Mouse (Mus musculus): ENCODE measurements around the gene Fdps. TPM values are rescaled to one million over a fixed set of nuclear protein-coding genes. Genes with fewer than 3 reads are reported as not detected.

The Fdps gene
- polyA plus RNA-seq, 1 experiment from 2014 or later = 379 TPM

- H3K4me3 ChIP-seq (ENCODE audit: low read depth, low read length) = peak within 1 kb of the TSS; percentile 22
- peak within 1 kb of the TSS; percentile 49 for H3K4me2 ChIP-seq (ENCODE audit: low read depth, low read length)
- H3K36me3 ChIP-seq (ENCODE audit: control insufficient read depth, insufficient read depth) = peaks cover 17% of the 10 kb centered on the region
- peak; percentile 33 for ATAC-seq (ENCODE audit: low read depth)
- H3K9ac ChIP-seq (ENCODE audit: low read depth, low read length) = 0 out of 2 replicates have a peak within 1 kb of the TSS, but pooled peaks have one; percentile 20
- H3K9me3 ChIP-seq (replicated peaks; ENCODE audit: control insufficient read depth, low read length) = no peaks in the 10 kb centered on the region
- H3K4me1 ChIP-seq (ENCODE audit: control insufficient read depth, low read depth, low read length) = peaks cover 37% of the 10 kb centered on the region
- no peak within 1 kb of the TSS for H3K27ac ChIP-seq (ENCODE audit: low read length)
- 1% methylated on average over 18 of the region's 18 CpGs for WGBS (ENCODE audit: insufficient replicate concordance)
- peaks cover 26% of the 10 kb centered on the region for H3K27me3 ChIP-seq (ENCODE audit: control insufficient read depth, insufficient read depth, low read depth, low read length)
These were observed 8.6 kb downstream of the Fdps start, which contains the start of gene Rusc1 for GRCm38 (mm10) chr3:89093175-89093574. TSS of gene Rusc1 (minus strand) at chr3:89093311.

GRCm38 (mm10) chr3:89092509-89093090 lies 9.2 kb downstream of the Fdps start:
- 18% methylated on average over 11 of the region's 11 CpGs for WGBS (ENCODE audit: insufficient replicate concordance)
- Histone ChIP-seq H3K27me3 (ENCODE audit: control insufficient read depth, insufficient read depth, low read depth, low read length) (peaks cover 26% of the 10 kb centered on the region), H3K9ac (ENCODE audit: low read depth, low read length) (no peak overlapping the region), H3K4me3 (ENCODE audit: low read depth, low read length) (peak overlapping the region; percentile 22), H3K4me1 (ENCODE audit: control insufficient read depth, low read depth, low read length) (peaks cover 40% of the 10 kb centered on the region), H3K27ac (ENCODE audit: low read length) (no peak overlapping the region), H3K36me3 (ENCODE audit: control insufficient read depth, insufficient read depth) (peaks cover 17% of the 10 kb centered on the region), H3K4me2 (ENCODE audit: low read depth, low read length) (peak overlapping the region; percentile 49), H3K9me3 (replicated peaks; ENCODE audit: control insufficient read depth, low read length) (no peaks in the 10 kb centered on the region)
- no peak for ATAC-seq (ENCODE audit: low read depth)

GRCm38 (mm10) chr3:89091811-89092508 lies 9.8 kb downstream of the Fdps start:
- Histone ChIP-seq H3K9ac (ENCODE audit: low read depth, low read length) (no peak overlapping the region), H3K27ac (ENCODE audit: low read length) (no peak overlapping the region), H3K4me1 (ENCODE audit: control insufficient read depth, low read depth, low read length) (peaks cover 41% of the 10 kb centered on the region), H3K36me3 (ENCODE audit: control insufficient read depth, insufficient read depth) (peaks cover 15% of the 10 kb centered on the region), H3K27me3 (ENCODE audit: control insufficient read depth, insufficient read depth, low read depth, low read length) (peaks cover 26% of the 10 kb centered on the region), H3K4me3 (ENCODE audit: low read depth, low read length) (no peak overlapping the region), H3K4me2 (ENCODE audit: low read depth, low read length) (no peak overlapping the region), H3K9me3 (replicated peaks; ENCODE audit: control insufficient read depth, low read length) (no peaks in the 10 kb centered on the region)
- WGBS (ENCODE audit: insufficient replicate concordance) = 16% methylated on average over 20 of the region's 20 CpGs
- no peak for ATAC-seq (ENCODE audit: low read depth)

GRCm38 (mm10) chr3:89090694-89091655 lies 10.8 kb downstream of the Fdps start:
- Histone ChIP-seq H3K9ac (ENCODE audit: low read depth, low read length) (peak overlapping the region; percentile 72), H3K4me3 (ENCODE audit: low read depth, low read length) (peak overlapping the region; percentile 72), H3K27me3 (ENCODE audit: control insufficient read depth, insufficient read depth, low read depth, low read length) (peaks cover 26% of the 10 kb centered on the region), H3K27ac (ENCODE audit: low read length) (no peak overlapping the region; the same call in 1 of the 2 replicates), H3K9me3 (replicated peaks; ENCODE audit: control insufficient read depth, low read length) (no peaks in the 10 kb centered on the region), H3K4me2 (ENCODE audit: low read depth, low read length) (peak overlapping the region; percentile 100), H3K4me1 (ENCODE audit: control insufficient read depth, low read depth, low read length) (peaks cover 41% of the 10 kb centered on the region), H3K36me3 (ENCODE audit: control insufficient read depth, insufficient read depth) (peaks cover 8% of the 10 kb centered on the region)
- WGBS (ENCODE audit: insufficient replicate concordance) = 1% methylated on average over 69 of the region's 74 CpGs
- peak; percentile 46 for ATAC-seq (ENCODE audit: low read depth)

- peak overlapping the region; percentile 65; the same call in 1 of the 2 replicates for H3K27ac ChIP-seq (ENCODE audit: low read length)
- under 1% methylated on average over 39 of the region's 40 CpGs for WGBS (ENCODE audit: insufficient replicate concordance)
- H3K4me1 ChIP-seq (ENCODE audit: control insufficient read depth, low read depth, low read length) = peaks cover 41% of the 10 kb centered on the region
- H3K4me3 ChIP-seq (ENCODE audit: low read depth, low read length) = peak overlapping the region; percentile 72
- peak; percentile 91 for ATAC-seq (ENCODE audit: low read depth)
- H3K27me3 ChIP-seq (ENCODE audit: control insufficient read depth, insufficient read depth, low read depth, low read length) = peaks cover 26% of the 10 kb centered on the region
- H3K36me3 ChIP-seq (ENCODE audit: control insufficient read depth, insufficient read depth) = peaks cover 2% of the 10 kb centered on the region; the same call in 1 of the 2 replicates
- H3K9me3 ChIP-seq (replicated peaks; ENCODE audit: control insufficient read depth, low read length) = no peaks in the 10 kb centered on the region
- H3K4me2 ChIP-seq (ENCODE audit: low read depth, low read length) = peak overlapping the region; percentile 100
- H3K9ac ChIP-seq (ENCODE audit: low read depth, low read length) = peak overlapping the region; percentile 72
These were observed 11.7 kb downstream of the Fdps start for GRCm38 (mm10) chr3:89089882-89090591.

GRCm38 (mm10) chr3:89088974-89089373 lies 12.8 kb downstream of the Fdps start:
- Histone ChIP-seq H3K9ac (ENCODE audit: low read depth, low read length) (no peak overlapping the region), H3K4me1 (ENCODE audit: control insufficient read depth, low read depth, low read length) (peaks cover 41% of the 10 kb centered on the region)

GRCm38 (mm10) chr3:89087338-89088110 lies 14.2 kb downstream of the Fdps start:
- Histone ChIP-seq H3K27ac (ENCODE audit: low read length) (no peak overlapping the region), H3K4me2 (ENCODE audit: low read depth, low read length) (peak overlapping the region; percentile 45), H3K4me3 (ENCODE audit: low read depth, low read length) (no peak overlapping the region), H3K36me3 (ENCODE audit: control insufficient read depth, insufficient read depth) (no peaks in the 10 kb centered on the region), H3K27me3 (ENCODE audit: control insufficient read depth, insufficient read depth, low read depth, low read length) (peaks cover 17% of the 10 kb centered on the region), H3K9me3 (replicated peaks; ENCODE audit: control insufficient read depth, low read length) (no peaks in the 10 kb centered on the region), H3K9ac (ENCODE audit: low read depth, low read length) (0 out of 2 replicates have a peak overlapping the region, but pooled peaks have one; percentile 4), H3K4me1 (ENCODE audit: control insufficient read depth, low read depth, low read length) (peaks cover 33% of the 10 kb centered on the region)
- no peak for ATAC-seq (ENCODE audit: low read depth)
- 15% methylated on average over 21 of the region's 21 CpGs for WGBS (ENCODE audit: insufficient replicate concordance)

More at GRCm38 (mm10) chr3:89088974-89089373, 12.8 kb downstream of the Fdps start:
- Histone ChIP-seq H3K36me3 (ENCODE audit: control insufficient read depth, insufficient read depth) (no peaks in the 10 kb centered on the region), H3K4me2 (ENCODE audit: low read depth, low read length) (peak overlapping the region; percentile 100), H3K27me3 (ENCODE audit: control insufficient read depth, insufficient read depth, low read depth, low read length) (peaks cover 26% of the 10 kb centered on the region), H3K9me3 (replicated peaks; ENCODE audit: control insufficient read depth, low read length) (no peaks in the 10 kb centered on the region), H3K4me3 (ENCODE audit: low read depth, low read length) (peak overlapping the region; percentile 72), H3K27ac (ENCODE audit: low read length) (no peak overlapping the region)
- 44% methylated on average over 14 of the region's 14 CpGs for WGBS (ENCODE audit: insufficient replicate concordance)
- no peak for ATAC-seq (ENCODE audit: low read depth)

All from liver, embryonic 16.5 days (tissue).